Mouse (Mus musculus) neural tube, embryonic 14.5 days (tissue): ENCODE measurements around the gene Diras1. TPM values are rescaled to one million over a fixed set of nuclear protein-coding genes. Genes with fewer than 3 reads are reported as not detected.

Source experiments
- ATAC-seq: fragments of 200-750 bp; cut with Nextera tagmentation; 2 replicates; pipeline ENCODE4 v1.8.0; 2017; ENCODE audit warnings: low read depth, mild to moderate bottlenecking, moderate TSS enrichment, moderate library complexity
- H3K27ac ChIP-seq: fragments of 300-500 bp; sonication (generic); 2 replicates; pipeline ENCODE4 v1.5.1; 2014; ENCODE audit warnings: low read depth, mild to moderate bottlenecking, control low read depth, low read length, moderate library complexity, mixed read lengths
- H3K27me3 ChIP-seq: fragments of 300-500 bp; sonication (generic); 2 replicates; pipeline ENCODE4 v1.6.1; 2014; ENCODE audit warnings: low read length; ENCODE audit not compliant: control insufficient read depth, insufficient read depth
- H3K36me3 ChIP-seq: fragments of 300-500 bp; sonication (generic); 2 replicates; pipeline ENCODE4 v1.6.1; 2014; ENCODE audit warnings: low read length, mixed read lengths; ENCODE audit not compliant: control insufficient read depth, insufficient read depth
- H3K4me1 ChIP-seq: fragments of 300-500 bp; sonication (generic); 2 replicates; pipeline ENCODE4 v1.6.1; 2014; ENCODE audit warnings: low read length; ENCODE audit not compliant: control insufficient read depth, insufficient read depth
- H3K4me2 ChIP-seq: fragments of 300-500 bp; sonication (generic); 2 replicates; pipeline ENCODE4 v1.6.1; 2014; ENCODE audit warnings: mild to moderate bottlenecking, low read depth, low read length, control low read depth
- H3K4me3 ChIP-seq: fragments of 300-500 bp; sonication (generic); 2 replicates; pipeline ENCODE4 v1.5.1; 2014; ENCODE audit warnings: low read depth, low read length, control low read depth, mixed read lengths
- H3K9ac ChIP-seq: fragments of 300-500 bp; sonication (generic); replicated peaks from 2 replicates; pipeline ENCODE4 v1.6.1; 2014; ENCODE audit warnings: low read depth, mild to moderate bottlenecking, control low read depth, low read length, mixed read lengths
- H3K9me3 ChIP-seq: fragments of 300-500 bp; sonication (generic); 2 replicates; pipeline ENCODE4 v1.6.1; 2016; ENCODE audit warnings: low read length; ENCODE audit not compliant: control insufficient read depth
- WGBS: fragments of 180-500 bp; shearing (Covaris S2); extraction: QIAGEN DNeasy Blood & Tissue Kit; methylation state at CpG from one replicate; pipeline ENCODE4 v1.1.7; 2014; 5-methylcytosine and 5-hydroxymethylcytosine counted together
- polyA plus RNA-seq: library from polyadenylated mRNA; unstranded; fragments of >200 nt; fragmentation: Nextera tagmentation; extraction: Ambion mirVana; gene quantifications from 2 replicates; pipeline ENCODE4 v1.2.1, GENCODE M21; 2014

The Diras1 gene
- polyA plus RNA-seq, 1 experiment from 2014 or later: 28.8 TPM

GRCm38 (mm10) chr10:81022744-81023143, 2.7 kb downstream of the Diras1 start:
- Histone ChIP-seq H3K4me3 (no peak overlapping the region), H3K4me2 (no peak overlapping the region), H3K9ac (no peak overlapping the region), H3K4me1 (0 out of 2 replicates have a peak, but pooled peaks cover 6% of the 10 kb centered on the region), H3K9me3 (no peaks in the 10 kb centered on the region), H3K27me3 (peaks cover 3% of the 10 kb centered on the region; the same call in 1 of the 2 replicates), H3K27ac (no peak overlapping the region), H3K36me3 (no peaks in the 10 kb centered on the region)
- 62% methylated on average over 8 of the region's 8 CpGs for WGBS
- no peak for ATAC-seq

- peaks cover 3% of the 10 kb centered on the region; the same call in 1 of the 2 replicates for H3K27me3 ChIP-seq
- no peaks in the 10 kb centered on the region for H3K36me3 ChIP-seq
- WGBS: 14% methylated on average over 26 of the region's 26 CpGs
- 0 out of 2 replicates have a peak, but pooled peaks cover 6% of the 10 kb centered on the region for H3K4me1 ChIP-seq
- H3K9ac ChIP-seq: no peak overlapping the region
- H3K4me3 ChIP-seq: no peak overlapping the region
- H3K27ac ChIP-seq: no peak overlapping the region
- ATAC-seq: no peak
- peak overlapping the region; percentile 14; the same call in 1 of the 2 replicates for H3K4me2 ChIP-seq
- no peaks in the 10 kb centered on the region for H3K9me3 ChIP-seq
Observed at GRCm38 (mm10) chr10:81021547-81022110, 3.8 kb downstream of the Diras1 start.

GRCm38 (mm10) chr10:81020207-81020606, 5.3 kb downstream of the Diras1 start:
- 0 out of 2 replicates have a peak, but pooled peaks cover 4% of the 10 kb centered on the region for H3K4me1 ChIP-seq
- peaks cover 3% of the 10 kb centered on the region; the same call in 1 of the 2 replicates for H3K27me3 ChIP-seq
- no peak overlapping the region for H3K9ac ChIP-seq
- no peak overlapping the region for H3K4me3 ChIP-seq
- H3K36me3 ChIP-seq: no peaks in the 10 kb centered on the region
- no peak overlapping the region for H3K4me2 ChIP-seq
- ATAC-seq: no peak
- no peak overlapping the region for H3K27ac ChIP-seq
- no peaks in the 10 kb centered on the region for H3K9me3 ChIP-seq
- WGBS: 44% methylated on average over 2 of the region's 2 CpGs

- Histone ChIP-seq H3K36me3 (no peaks in the 10 kb centered on the region), H3K4me2 (no peak overlapping the region), H3K4me1 (0 out of 2 replicates have a peak, but pooled peaks cover 3% of the 10 kb centered on the region), H3K4me3 (no peak overlapping the region), H3K9ac (no peak overlapping the region), H3K27ac (no peak overlapping the region), H3K27me3 (peaks cover 3% of the 10 kb centered on the region; the same call in 1 of the 2 replicates), H3K9me3 (no peaks in the 10 kb centered on the region)
- ATAC-seq: no peak
- WGBS: 81% methylated on average over 6 of the region's 6 CpGs
Observed at GRCm38 (mm10) chr10:81019687-81020086, 5.8 kb downstream of the Diras1 start.

- WGBS: 42% methylated on average over 10 of the region's 10 CpGs
- H3K4me3 ChIP-seq: no peak overlapping the region
- H3K9me3 ChIP-seq: no peaks in the 10 kb centered on the region
- H3K27me3 ChIP-seq: peaks cover under 1% of the 10 kb centered on the region; the same call in 1 of the 2 replicates
- no peaks in the 10 kb centered on the region for H3K36me3 ChIP-seq
- H3K4me2 ChIP-seq: no peak overlapping the region
- H3K4me1 ChIP-seq: no peaks in the 10 kb centered on the region
- H3K27ac ChIP-seq: no peak overlapping the region
- H3K9ac ChIP-seq: no peak overlapping the region
- no peak for ATAC-seq
Observed at GRCm38 (mm10) chr10:81018326-81018725, 7.1 kb downstream of the Diras1 start.

GRCm38 (mm10) chr10:81016645-81017044, 8.8 kb downstream of the Diras1 start:
- Histone ChIP-seq H3K4me3 (no peak overlapping the region), H3K36me3 (no peaks in the 10 kb centered on the region), H3K9me3 (no peaks in the 10 kb centered on the region), H3K4me2 (no peak overlapping the region), H3K27ac (no peak overlapping the region), H3K9ac (no peak overlapping the region), H3K27me3 (no peaks in the 10 kb centered on the region), H3K4me1 (no peaks in the 10 kb centered on the region)
- WGBS: 7% methylated on average over 7 of the region's 7 CpGs
- ATAC-seq: no peak

- 88% methylated on average over 2 of the region's 2 CpGs for WGBS
- Histone ChIP-seq H3K4me1 (no peaks in the 10 kb centered on the region), H3K27ac (no peak overlapping the region), H3K4me2 (no peak overlapping the region), H3K36me3 (no peaks in the 10 kb centered on the region), H3K4me3 (no peak overlapping the region), H3K27me3 (no peaks in the 10 kb centered on the region), H3K9me3 (no peaks in the 10 kb centered on the region), H3K9ac (no peak overlapping the region)
- ATAC-seq: no peak
Observed at GRCm38 (mm10) chr10:81015666-81016065, 9.8 kb downstream of the Diras1 start.

- H3K9me3 ChIP-seq: no peaks in the 10 kb centered on the region
- H3K27me3 ChIP-seq: no peaks in the 10 kb centered on the region
- ATAC-seq: peak; percentile 97
- no peaks in the 10 kb centered on the region for H3K36me3 ChIP-seq
- H3K4me1 ChIP-seq: no peaks in the 10 kb centered on the region
- peak within 1 kb of the TSS; percentile 51; the same call in 1 of the 2 replicates for H3K9ac ChIP-seq
- H3K4me3 ChIP-seq: peak within 1 kb of the TSS; percentile 39
- peak within 1 kb of the TSS; percentile 64 for H3K4me2 ChIP-seq
- H3K27ac ChIP-seq: no peak within 1 kb of the TSS
- WGBS: 9% methylated on average over 31 of the region's 31 CpGs
Observed at GRCm38 (mm10) chr10:81014393-81015384, 10.8 kb downstream of the Diras1 start, which contains the start of gene Gng7. TSS of gene Gng7 (minus strand) at chr10:81014945.

GRCm38 (mm10) chr10:81010851-81011250, 14.6 kb downstream of the Diras1 start:
- no peak overlapping the region for H3K4me3 ChIP-seq
- no peaks in the 10 kb centered on the region for H3K27me3 ChIP-seq
- no peak for ATAC-seq
- no peaks in the 10 kb centered on the region for H3K36me3 ChIP-seq
- H3K9ac ChIP-seq: no peak overlapping the region
- no peaks in the 10 kb centered on the region for H3K4me1 ChIP-seq
- 73% methylated on average over 6 of the region's 6 CpGs for WGBS
- H3K4me2 ChIP-seq: no peak overlapping the region
- H3K27ac ChIP-seq: no peak overlapping the region
- H3K9me3 ChIP-seq: no peaks in the 10 kb centered on the region
